Mouse (Mus musculus): ENCODE measurements at regions not wholly inside any gene's neighbourhood (a gene's known extent, or its start where the extent isn't known, plus 50 kb on each side); places are given as distances from the start of the nearest gene placed in this dataset.
"Not testable (repeated sequence)": the region's sequence is repeated elsewhere in the genome, so short reads cannot be mapped to it uniquely, and the experiment has no call there.

DNA sequence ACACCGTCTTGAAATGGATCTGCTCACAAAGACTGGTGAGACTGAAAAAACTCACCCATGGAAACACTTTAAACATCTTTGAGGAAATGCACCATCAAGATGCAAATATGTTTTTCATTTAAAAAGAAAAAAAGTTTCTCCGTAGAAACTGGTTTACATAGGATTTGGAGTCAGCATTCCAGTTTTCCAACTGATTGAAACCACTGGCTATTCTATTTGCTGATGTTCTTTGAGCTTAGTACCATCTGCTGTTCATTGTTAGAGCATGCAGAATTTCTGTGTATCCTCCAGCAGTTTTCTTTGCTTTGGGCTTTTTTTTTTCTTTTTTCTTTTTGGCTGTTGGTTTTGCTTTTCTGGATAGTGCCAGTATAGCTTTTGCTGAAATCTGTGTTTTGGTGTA lies 1948.3 kb downstream of the 9330182O14Rik start:
- DNase-seq (ENCODE audit: low read depth) = no peak

DNA sequence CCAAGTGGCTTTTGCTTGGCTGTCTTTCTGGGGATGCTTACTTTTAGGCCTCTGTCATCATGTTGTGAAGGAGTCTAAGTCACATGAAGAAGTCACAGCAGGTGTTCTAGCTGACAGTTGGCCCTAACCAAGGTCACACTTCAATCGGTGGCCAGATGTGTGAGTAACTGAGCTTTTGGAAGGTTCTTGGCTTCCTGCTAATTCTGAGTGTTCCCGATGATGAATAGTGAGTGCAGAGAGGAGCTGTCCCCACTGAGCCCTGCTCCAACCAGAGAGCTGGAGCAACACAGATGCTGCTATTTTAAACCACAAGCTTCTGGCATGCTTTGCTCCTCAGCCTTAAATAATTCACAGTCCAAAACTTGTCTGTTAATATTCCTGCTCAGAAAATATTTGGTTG lies 1966.6 kb downstream of the 9330182O14Rik start:
- DNase-seq (ENCODE audit: low read depth) = no peak

DNA sequence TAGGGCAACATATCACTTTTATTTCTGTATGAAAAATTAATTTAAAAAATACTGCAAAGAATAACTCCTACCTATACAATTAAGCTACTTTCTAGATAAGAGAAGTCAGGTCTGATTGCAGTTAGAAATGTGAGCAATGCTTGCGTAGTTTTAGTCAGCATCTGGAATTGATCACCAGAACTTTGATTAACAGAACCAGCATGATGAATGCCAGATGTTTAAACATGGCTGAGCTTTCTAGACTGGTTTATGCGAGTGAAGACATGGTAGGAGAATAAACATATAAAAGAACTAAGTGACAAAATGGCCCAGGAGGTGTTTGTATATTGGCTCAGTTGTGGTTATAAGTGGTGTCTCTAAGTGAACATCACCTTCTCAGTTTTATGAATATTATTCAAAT lies 1970.7 kb downstream of the 9330182O14Rik start:
- peak; percentile 6 for DNase-seq (ENCODE audit: low read depth)

DNA sequence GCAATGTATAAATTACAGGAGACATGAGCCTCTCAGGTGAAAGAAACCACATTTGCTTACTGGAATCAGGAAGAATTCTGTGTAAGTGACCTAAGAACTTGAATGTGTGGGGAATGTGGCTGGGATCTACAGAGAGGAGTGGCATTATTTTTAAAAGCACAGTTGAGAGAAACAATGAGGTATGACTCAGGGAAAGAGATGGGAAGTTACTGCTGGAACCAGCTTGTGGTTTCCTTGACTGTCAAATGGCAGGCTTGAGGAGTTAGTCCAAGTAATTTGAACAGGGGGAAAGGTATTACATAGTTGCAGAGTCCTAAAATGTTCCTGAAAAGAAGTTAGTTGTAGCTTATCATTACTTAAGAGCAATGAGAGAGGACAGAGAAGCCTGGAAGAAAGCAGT lies 1972.9 kb downstream of the 9330182O14Rik start:
- DNase-seq (ENCODE audit: low read depth) = no peak

DNA sequence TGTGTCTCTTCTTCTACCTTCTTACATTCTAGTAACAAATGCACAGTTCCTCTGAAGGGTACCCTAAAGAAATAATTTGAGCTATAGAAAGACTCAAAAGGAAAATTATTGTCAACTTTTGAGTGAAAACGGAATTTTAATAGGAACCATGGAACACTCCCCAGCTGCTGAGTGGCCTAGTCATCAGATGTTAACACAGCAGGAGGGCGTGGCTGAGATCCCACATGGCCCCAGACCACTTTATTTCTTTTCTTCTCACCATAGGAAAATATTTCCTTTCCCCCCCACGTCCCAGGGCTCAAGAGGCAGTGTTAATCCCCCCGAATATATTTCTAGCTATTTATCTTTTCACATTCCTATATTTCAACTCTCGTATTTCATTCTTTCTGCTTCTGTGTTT lies 1977.6 kb downstream of the 9330182O14Rik start:
- DNase-seq (ENCODE audit: low read depth) = no peak

DNA sequence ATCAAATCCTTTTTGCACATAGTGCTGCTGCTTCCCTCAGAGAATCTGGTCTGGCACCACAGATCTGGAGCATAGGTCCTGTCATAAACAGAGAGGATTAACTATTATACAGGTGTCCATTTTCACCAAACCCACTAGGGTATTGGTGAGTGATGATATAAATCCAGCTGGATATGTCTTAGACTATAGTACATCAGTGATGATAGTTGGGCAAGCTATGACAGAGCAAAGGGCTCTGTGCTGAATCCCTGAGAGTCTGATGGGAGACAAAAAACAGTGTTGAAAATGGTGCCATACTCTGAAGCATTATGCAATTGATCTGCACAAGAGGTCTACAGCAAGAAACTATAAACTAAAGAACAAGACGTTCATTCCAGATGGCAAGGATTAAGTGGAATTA lies 1993.3 kb downstream of the 9330182O14Rik start:
- no peak for DNase-seq (ENCODE audit: low read depth)

DNA sequence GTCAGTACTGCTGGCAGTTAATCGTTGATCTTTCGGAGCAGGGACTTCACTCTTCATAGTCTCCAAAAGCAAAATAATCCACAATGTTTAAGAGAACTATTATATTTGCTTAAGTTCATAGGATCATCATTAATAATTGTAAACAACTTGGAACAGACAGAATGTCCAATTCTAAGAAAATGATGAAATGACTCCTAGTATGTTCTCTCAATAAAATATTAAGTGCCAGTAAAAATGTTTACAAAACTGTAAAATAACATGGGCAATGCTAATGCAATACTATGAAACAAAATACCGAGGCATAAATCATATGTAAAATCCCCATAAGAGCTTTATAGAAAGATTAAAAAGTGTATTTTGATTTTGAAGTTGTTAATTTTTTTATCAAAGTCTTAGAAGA lies 1994.8 kb downstream of the 9330182O14Rik start:
- no peak for DNase-seq (ENCODE audit: low read depth)

DNA sequence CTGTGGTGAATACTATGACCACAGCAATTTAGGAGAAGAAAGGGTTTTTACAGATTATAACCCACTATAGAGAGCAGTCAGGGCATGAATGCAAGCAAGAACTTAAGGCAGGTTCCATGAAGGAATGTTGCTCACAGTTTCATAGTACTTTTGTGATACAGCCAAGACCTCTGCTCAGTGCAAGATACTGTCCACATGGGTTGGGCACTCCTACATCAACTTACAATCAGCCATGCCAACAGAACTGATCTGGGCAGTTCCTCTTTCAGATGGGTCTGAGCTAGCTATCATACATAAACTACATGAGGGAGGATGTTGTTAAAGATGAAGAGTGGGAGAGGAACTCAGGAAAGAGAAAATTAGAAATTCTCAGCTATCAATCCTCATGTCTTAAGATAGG lies 2032.4 kb downstream of the 9330182O14Rik start:
- no peak for DNase-seq (ENCODE audit: low read depth)

DNA sequence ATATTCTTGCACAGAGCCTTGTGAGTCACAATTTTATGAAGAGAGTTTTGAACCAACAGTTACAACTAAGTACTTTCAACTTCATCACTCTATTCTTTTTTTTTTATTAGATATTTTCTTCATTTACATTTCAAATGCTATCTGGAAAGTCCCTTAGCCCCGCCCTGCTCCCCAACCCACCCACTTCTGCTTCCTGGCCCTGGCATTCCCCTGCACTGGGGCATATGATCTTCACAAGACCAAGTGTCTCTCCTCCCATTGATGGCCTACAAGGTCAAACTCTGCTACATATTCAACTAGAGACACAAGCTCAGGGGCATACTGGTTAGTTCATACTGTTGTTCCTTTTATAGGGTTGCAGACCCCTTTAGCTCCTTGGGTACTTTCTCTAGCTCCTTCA lies 2043.6 kb downstream of the 9330182O14Rik start:
- DNase-seq (ENCODE audit: low read depth) = not testable (repeated sequence)

DNA sequence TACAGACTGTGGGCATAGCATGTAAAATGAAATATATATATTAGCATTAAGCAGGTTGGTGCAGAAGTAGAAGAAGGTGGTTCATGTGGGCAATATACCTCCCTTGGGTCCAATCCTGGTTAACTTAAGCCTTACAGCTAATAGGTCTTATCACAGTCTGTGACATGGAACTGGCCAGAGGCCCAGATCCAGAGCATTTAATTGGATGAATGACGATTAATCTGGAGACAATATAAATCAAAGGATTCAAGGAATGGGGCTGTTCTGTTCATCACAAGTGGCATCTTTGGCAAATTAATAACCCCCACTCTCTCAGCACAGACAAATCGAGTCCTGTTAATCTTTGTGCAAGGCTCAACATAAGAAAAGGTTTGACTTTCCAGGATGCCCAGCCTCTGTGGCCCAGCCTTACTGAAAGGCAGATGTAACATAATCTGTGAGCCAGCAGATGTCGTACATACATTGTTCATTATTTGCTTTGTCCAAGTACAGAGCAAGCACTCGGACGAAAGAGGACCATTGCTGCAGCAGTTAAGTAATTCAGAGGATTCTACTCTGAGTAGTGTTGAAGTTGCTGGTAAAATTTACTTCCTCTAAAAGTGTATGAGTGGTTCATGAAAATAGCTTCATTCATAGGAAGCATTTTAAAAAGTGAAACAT lies 2073.2 kb downstream of the 9330182O14Rik start:
- peak; percentile 28 for DNase-seq (ENCODE audit: low read depth)

DNA sequence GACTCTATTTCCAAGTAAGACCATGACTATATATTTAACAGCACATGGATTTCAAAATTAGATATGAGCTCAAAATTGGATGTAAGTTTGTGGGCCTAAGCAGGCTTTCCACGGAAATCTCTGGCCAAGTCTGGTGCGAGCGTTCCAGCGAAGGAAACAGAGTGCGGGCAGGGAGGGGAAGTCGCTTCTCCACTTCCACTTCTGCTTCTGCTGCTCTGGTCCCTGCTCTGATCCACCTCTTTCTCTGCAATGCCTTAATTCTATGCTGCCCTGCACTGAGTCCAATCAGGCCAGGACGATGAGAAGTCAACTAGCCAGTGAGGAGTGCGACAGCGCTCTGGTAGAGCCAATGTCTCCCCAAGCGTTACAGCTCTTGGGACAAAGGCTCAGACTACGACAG lies 2085.3 kb downstream of the 9330182O14Rik start:
- DNase-seq (ENCODE audit: low read depth) = no peak

DNA sequence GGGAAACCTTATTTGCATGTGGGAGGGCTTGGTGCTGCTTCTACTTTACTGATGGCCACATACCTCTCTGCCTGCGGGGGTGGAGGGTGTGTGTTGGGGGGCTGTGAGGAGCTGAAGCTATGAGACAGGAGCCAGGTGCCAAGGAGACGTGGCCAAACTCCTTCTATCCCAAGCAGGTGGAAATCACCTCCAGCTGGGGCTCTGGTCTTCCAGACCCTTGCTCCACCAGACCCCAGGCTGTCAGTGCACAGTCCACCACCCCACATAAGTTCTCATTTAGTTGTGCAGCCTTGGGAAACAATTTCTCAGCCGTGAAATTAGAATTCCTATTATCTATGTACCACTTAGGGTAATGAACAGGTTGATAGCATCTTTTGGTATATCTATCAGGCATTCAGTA lies 2085.8 kb downstream of the 9330182O14Rik start:
- no peak for DNase-seq (ENCODE audit: low read depth)

DNA sequence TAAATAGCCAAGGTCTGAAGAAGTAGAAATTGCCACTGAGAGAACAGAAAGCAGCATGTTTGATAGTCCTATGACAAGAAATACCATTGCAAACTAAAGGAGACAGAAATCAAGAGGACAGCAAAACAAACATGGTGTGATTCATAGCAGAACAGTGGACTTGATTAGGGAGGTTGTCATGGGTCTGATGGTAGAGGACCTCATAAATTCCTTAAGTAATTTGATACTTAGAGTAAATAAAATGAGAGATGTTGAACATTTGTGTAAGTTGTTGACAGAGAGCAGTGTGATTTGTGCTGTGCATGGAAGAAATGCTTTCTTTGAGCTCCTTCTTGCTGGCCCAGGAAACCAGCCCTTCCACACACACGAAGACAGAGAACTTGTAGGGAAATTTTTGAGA lies 2090.8 kb downstream of the 9330182O14Rik start:
- DNase-seq (ENCODE audit: low read depth) = no peak

DNA sequence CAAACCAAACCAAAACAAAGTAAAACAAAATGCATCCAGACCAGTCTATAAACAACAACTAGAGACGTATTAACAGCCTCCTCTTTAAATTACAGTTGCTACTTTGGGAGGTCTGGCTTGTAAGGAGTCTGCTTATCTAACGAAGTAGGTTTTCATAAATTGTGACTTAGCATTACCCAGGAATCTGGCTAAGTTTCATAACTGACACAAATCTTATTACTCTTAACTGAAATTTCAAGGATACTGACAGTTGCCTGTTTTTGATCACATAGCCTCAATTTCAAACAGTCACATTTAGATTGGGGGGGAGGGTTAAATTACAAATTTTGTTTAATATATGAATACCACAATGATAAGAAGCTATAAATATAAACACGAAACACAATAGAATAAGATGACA lies 2097.5 kb downstream of the 9330182O14Rik start:
- no peak for DNase-seq (ENCODE audit: low read depth)

DNA sequence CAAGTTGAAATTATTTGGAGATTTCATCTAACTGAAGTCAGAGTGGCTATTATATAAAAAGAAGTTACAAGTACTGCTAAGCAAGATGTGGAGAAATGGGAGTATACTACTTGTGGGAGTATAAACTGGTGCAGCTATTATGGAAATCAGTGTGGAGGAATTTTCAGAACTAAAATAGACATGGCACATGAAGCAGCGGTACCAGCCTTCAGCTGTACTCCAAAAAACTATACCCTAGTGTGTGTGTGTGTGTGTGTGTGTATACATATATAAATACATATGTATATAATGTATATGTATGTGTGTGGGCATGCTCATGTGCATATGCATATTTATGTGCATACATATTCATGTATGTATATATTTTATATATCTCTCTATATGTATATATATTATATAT lies 2112.6 kb downstream of the 9330182O14Rik start:
- DNase-seq (ENCODE audit: low read depth) = no peak

DNA sequence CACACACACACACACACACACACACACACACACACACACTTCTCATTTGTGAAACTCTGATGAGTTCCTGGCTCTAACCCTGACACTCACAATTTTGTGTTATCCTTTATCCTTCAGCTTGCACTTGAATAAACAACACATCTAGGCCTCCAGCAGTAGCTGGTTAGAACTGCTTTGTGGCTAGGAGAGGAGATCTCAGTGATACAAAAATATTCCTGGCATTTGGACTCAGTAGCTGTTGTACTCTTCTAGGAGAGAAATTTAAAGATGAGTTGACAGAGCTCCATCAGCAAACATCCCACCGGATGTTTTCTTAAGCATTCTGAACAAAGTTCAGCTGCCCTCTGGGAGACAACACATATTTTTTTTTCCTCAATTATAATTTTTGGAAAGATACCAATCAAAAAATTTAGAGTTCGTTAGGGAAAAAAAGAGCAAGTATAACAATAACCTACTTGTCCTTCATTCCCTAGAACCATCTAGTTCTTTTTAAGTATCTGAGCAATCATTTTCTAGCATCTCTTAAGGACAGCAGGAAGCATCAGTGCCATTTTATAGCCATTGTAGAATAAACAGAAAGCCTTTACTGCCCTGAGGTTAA lies 2118.7 kb downstream of the 9330182O14Rik start:
- DNase-seq (ENCODE audit: low read depth) = no peak

DNA sequence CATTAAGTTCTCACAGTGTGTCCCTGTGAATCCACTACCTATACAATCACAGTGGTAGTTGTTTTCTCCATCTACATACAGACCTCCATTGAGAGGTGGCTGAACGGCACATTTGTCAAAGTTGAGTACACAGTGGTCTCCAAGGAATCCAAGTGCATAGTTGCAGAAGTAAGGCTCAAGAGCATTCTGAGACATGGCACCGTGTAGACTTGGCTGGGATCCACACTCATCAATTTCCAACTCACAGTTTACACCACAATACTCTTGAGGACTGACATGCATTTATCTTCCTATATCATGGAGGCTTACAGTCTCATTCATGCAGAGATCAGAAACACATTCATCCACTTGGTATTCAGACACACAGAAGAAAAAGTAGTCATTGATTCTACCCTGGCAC lies 2122.2 kb downstream of the 9330182O14Rik start:
- DNase-seq (ENCODE audit: low read depth) = no peak

DNA sequence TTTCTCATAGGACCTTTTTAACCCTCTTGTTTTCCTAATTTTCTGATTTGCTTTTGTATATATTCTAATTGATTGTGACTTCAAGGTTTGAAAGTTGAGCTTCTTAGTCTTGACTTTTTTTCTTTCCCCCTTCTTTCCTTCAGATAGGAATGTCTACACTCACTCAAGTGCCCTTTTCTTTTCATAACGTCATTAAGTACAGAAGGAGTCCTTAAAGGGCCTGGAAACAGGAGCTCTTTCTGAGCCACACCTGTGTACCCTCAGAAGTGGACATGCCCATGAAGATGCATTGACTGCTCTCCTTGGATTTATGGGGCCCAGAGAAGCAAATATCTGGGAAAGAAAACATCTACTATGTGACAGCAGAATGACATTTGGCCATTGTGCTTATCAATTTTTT lies 2141.0 kb downstream of the 9330182O14Rik start:
- DNase-seq (ENCODE audit: low read depth) = no peak

DNA sequence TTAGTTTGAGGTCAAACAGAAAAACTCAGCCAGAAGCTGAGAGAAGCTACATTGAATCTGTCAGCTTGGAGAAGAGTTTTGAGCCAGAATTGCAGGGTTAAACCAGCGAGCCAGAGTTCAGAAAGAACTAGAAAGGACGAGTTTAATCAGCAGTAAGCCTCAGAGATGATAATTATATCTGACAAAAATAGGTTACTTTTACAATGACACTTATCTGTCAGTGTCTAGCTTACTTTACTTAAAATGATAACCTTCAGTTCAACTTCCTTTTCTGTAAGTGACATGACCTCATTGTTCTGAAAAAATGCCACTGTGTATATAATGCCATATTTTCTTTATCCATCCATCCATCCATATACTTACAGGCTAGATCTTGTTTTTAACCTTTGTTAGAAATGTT lies 2143.1 kb downstream of the 9330182O14Rik start:
- DNase-seq (ENCODE audit: low read depth) = no peak

DNA sequence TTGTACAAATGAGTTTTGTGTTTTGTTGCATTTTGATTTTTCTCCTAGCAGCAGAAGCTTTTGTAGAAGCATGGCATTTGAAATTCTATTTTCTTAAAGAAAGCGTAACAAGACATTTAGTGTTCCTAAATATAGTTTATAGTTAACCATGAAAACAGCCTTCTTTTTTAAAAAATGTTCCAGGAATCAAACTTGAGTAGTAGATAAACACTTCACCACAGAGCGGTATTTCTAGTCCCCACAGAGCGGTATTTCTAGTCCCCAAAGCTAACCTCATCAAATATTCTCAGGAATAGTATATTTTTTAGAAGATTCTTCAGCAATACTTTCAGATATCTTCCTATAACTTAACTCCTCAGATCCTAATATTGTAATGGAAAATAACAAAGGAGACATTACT lies 2146.6 kb downstream of the 9330182O14Rik start:
- DNase-seq (ENCODE audit: low read depth) = no peak

DNA sequence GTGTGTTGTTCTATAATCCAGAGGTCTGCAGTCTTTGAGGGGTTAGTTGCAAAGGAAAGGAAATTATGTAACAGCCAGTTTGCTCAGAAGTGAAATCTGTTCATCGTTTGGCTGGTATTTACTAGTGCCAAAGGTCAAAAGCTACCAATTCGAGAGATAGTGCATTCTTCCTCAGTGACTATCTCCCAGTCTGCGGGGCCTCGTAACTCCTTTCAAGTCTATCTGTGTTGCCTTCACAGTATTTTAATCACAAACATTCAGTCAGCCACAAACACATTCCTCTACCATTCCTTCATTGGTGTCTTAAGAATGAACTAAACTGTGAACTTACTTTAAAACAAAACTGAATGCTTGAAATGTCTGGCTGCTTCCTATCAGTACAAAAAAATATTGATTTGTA lies 2162.2 kb downstream of the 9330182O14Rik start:
- DNase-seq (ENCODE audit: low read depth) = no peak

DNA sequence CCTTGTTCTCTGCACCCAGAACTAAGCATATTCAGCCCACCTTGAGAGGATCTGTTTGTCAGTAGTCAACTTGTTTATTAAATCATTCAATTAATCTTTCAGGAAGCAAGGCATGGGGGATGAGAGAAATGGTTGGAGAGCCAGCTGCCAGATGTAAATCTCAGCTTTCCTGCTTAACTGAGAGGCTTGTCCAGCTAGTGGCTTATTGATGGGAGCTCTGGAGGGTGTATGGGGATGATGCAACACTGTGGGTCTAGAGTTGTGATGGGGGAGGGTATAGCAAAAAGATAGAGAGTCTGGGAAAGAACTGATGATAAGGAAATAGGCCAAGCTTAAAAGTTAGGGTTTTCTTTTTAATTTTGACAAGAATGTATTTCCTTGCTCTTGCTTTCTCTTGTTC lies 2163.3 kb downstream of the 9330182O14Rik start:
- DNase-seq (ENCODE audit: low read depth) = no peak

DNA sequence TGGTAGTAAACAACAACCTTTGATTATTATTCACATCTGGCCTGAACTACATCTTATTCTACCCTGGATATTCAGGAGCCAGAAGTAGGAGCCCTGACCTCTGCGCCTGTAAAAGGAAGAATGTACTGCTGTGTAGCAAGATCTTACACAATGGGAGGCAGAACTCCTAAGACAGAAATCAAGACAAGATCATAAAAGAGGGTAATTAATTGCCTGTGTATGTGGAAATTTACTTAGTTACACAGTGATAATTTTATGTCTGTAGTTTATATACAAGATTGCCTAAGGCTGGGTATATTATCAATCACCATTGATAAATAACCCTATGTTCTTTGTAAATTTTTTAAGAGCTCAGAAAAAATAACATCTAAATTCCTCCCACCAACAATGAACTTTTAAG lies 2167.8 kb downstream of the 9330182O14Rik start:
- no peak for DNase-seq (ENCODE audit: low read depth)

DNA sequence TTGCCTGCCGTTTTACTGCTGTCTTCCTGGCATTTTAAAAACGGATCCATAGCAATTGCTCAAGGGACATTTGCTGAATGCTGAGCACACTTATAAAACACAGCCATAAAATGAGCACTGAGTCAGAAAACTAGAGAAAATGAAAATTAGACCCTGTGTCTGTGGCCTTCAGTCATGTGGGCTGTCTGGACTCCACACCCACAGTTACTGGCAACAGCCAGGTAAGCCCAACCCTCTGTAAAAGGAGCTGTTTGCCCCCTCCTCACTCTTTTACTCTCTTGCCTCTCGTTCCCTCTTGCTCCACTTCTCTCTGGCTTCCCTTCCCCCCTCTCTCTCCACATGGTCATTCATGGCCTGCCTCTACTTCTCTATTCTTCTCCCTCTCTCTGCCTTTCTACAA lies 2169.9 kb downstream of the 9330182O14Rik start:
- DNase-seq (ENCODE audit: low read depth) = no peak

All from NIH3T3 (cell line).